Mouse (Mus musculus): ENCODE measurements around the gene Dcaf1. TPM values are rescaled to one million over a fixed set of nuclear protein-coding genes. Genes with fewer than 3 reads are reported as not detected.
A peak's percentile ranks its signal among the peaks of the same experiment; 100 is the strongest.

Gene Dcaf1
- total RNA-seq, 2 experiments from 2014 or later: 16.5 to 27.9 TPM

- no peak for ATAC-seq (replicated peaks; ENCODE audit: low FRiP score, poor library complexity, severe bottlenecking)
Observed at GRCm38 (mm10) chr9:106874216-106874615, 52.5 kb downstream of the Dcaf1 start.

GRCm38 (mm10) chr9:106876666-106877065, 55.0 kb downstream of the Dcaf1 start:
- ATAC-seq (replicated peaks; ENCODE audit: low FRiP score, poor library complexity, severe bottlenecking): no peak

GRCm38 (mm10) chr9:106879471-106879870, 57.8 kb downstream of the Dcaf1 start:
- ATAC-seq (replicated peaks; ENCODE audit: low FRiP score, poor library complexity, severe bottlenecking): no peak

GRCm38 (mm10) chr9:106881071-106881755, 59.5 kb downstream of the Dcaf1 start:
- no peak for ATAC-seq (replicated peaks; ENCODE audit: low FRiP score, poor library complexity, severe bottlenecking)

GRCm38 (mm10) chr9:106882176-106882575, 60.5 kb downstream of the Dcaf1 start:
- no peak for ATAC-seq (replicated peaks; ENCODE audit: low FRiP score, poor library complexity, severe bottlenecking)

- ATAC-seq (replicated peaks; ENCODE audit: low FRiP score, poor library complexity, severe bottlenecking): no peak
Observed at GRCm38 (mm10) chr9:106883085-106883484, 61.4 kb downstream of the Dcaf1 start.

GRCm38 (mm10) chr9:106884306-106884705, 62.6 kb downstream of the Dcaf1 start:
- ATAC-seq (replicated peaks; ENCODE audit: low FRiP score, poor library complexity, severe bottlenecking): no peak

GRCm38 (mm10) chr9:106884996-106885900, 63.6 kb downstream of the Dcaf1 start:
- no peak for ATAC-seq (replicated peaks; ENCODE audit: low FRiP score, poor library complexity, severe bottlenecking)

GRCm38 (mm10) chr9:106885901-106886731, 64.4 kb downstream of the Dcaf1 start:
- ATAC-seq (replicated peaks; ENCODE audit: low FRiP score, poor library complexity, severe bottlenecking): peak; percentile 32; the same call in 1 of the 2 replicates

GRCm38 (mm10) chr9:106886828-106887702, 65.4 kb downstream of the Dcaf1 start, which contains the start of gene Rbm15b:
Gene Rbm15b (minus strand): TSS chr9:106887428.
- peak; percentile 71 for ATAC-seq (replicated peaks; ENCODE audit: low FRiP score, poor library complexity, severe bottlenecking)

- no peak for ATAC-seq (replicated peaks; ENCODE audit: low FRiP score, poor library complexity, severe bottlenecking)
Observed at GRCm38 (mm10) chr9:106888346-106888745, 66.7 kb downstream of the Dcaf1 start.

- no peak for ATAC-seq (replicated peaks; ENCODE audit: low FRiP score, poor library complexity, severe bottlenecking)
Observed at GRCm38 (mm10) chr9:106889321-106889720, 67.6 kb downstream of the Dcaf1 start.

- ATAC-seq (replicated peaks; ENCODE audit: low FRiP score, poor library complexity, severe bottlenecking): no peak
Observed at GRCm38 (mm10) chr9:106890496-106891240, 69.0 kb downstream of the Dcaf1 start.

GRCm38 (mm10) chr9:106891341-106891741, 69.7 kb downstream of the Dcaf1 start:
- ATAC-seq (replicated peaks; ENCODE audit: low FRiP score, poor library complexity, severe bottlenecking): no peak

- ATAC-seq (replicated peaks; ENCODE audit: low FRiP score, poor library complexity, severe bottlenecking): peak; percentile 89
Observed at GRCm38 (mm10) chr9:106891829-106892551, 70.3 kb downstream of the Dcaf1 start, which contains the start of gene Manf. Gene Manf (minus strand): TSS chr9:106891979.

GRCm38 (mm10) chr9:106892552-106892875, 70.8 kb downstream of the Dcaf1 start:
- no peak for ATAC-seq (replicated peaks; ENCODE audit: low FRiP score, poor library complexity, severe bottlenecking)

GRCm38 (mm10) chr9:106893327-106893726, 71.7 kb downstream of the Dcaf1 start:
- ATAC-seq (replicated peaks; ENCODE audit: low FRiP score, poor library complexity, severe bottlenecking): no peak

- no peak for ATAC-seq (replicated peaks; ENCODE audit: low FRiP score, poor library complexity, severe bottlenecking)
Observed at GRCm38 (mm10) chr9:106898901-106899300, 77.2 kb downstream of the Dcaf1 start.
